Mouse (Mus musculus) stomach, postnatal 0 days (tissue): ENCODE measurements around the gene Gm10226. TPM values are rescaled to one million over a fixed set of nuclear protein-coding genes. Genes with fewer than 3 reads are reported as not detected.
"Not testable (repeated sequence)": the region's sequence is repeated elsewhere in the genome, so short reads cannot be mapped to it uniquely, and the experiment has no call there.

Experiments
- ATAC-seq: fragments of 200-750 bp; cut with Nextera tagmentation; 2 replicates; pipeline ENCODE4 v1.8.0; 2017; ENCODE audit not compliant: low FRiP score, low TSS enrichment
- DNase-seq: peaks from one replicate; pipeline ENCODE4 v3.0.0-alpha.2; 2016; ENCODE audit warnings: low spot score
- H3K27ac ChIP-seq: fragments of 300-500 bp; sonication (generic); replicated peaks from 2 replicates; pipeline ENCODE4 v1.5.1; 2014; ENCODE audit warnings: mild to moderate bottlenecking, control low read depth
- H3K27me3 ChIP-seq: fragments of 300-500 bp; sonication (generic); 2 replicates; pipeline ENCODE4 v1.6.1; 2014; ENCODE audit warnings: low read length; ENCODE audit not compliant: control insufficient read depth, insufficient read depth
- H3K36me3 ChIP-seq: fragments of 300-500 bp; sonication (generic); 2 replicates; pipeline ENCODE4 v1.6.1; 2014; ENCODE audit warnings: low read length, mixed read lengths; ENCODE audit not compliant: control insufficient read depth, insufficient read depth
- H3K4me1 ChIP-seq: fragments of 300-500 bp; sonication (generic); replicated peaks from 2 replicates; pipeline ENCODE4 v1.6.1; 2014; ENCODE audit warnings: antibody characterized with exemption; ENCODE audit not compliant: control insufficient read depth, insufficient read depth
- H3K4me2 ChIP-seq: fragments of 300-500 bp; sonication (generic); replicated peaks from 2 replicates; pipeline ENCODE4 v1.6.1; 2014; ENCODE audit warnings: low read depth, mild to moderate bottlenecking, control low read depth, moderate library complexity
- H3K4me3 ChIP-seq: fragments of 300-500 bp; sonication (generic); 2 replicates; pipeline ENCODE4 v1.5.1; 2014; ENCODE audit warnings: low read depth, low read length, control low read depth
- H3K9ac ChIP-seq: fragments of 300-500 bp; sonication (generic); 2 replicates; pipeline ENCODE4 v1.6.1; 2014; ENCODE audit warnings: mild to moderate bottlenecking, low read length, control low read depth, mixed read lengths
- H3K9me3 ChIP-seq: fragments of 300-500 bp; sonication (generic); 2 replicates; pipeline ENCODE4 v1.6.1; 2016; ENCODE audit warnings: low read length; ENCODE audit not compliant: control insufficient read depth
- CTCF ChIP-seq: IDR thresholded peaks from 2 replicates; pipeline ENCODE4 v1.5.1; 2016; ENCODE audit warnings: antibody characterized with exemption, low read depth, mild to moderate bottlenecking, moderate library complexity
- EP300 ChIP-seq: optimal IDR thresholded peaks from 2 replicates; pipeline ENCODE3; 2016; ENCODE audit warnings: antibody characterized with exemption
- WGBS: fragments of 180-500 bp; shearing (Covaris S2); extraction: QIAGEN DNeasy Blood & Tissue Kit; methylation state at CpG from one replicate; pipeline ENCODE4 v1.1.7; 2014; 5-methylcytosine and 5-hydroxymethylcytosine counted together
- polyA plus RNA-seq: library from polyadenylated mRNA; unstranded; fragments of >200 nt; fragmentation: Nextera tagmentation; extraction: Ambion mirVana; gene quantifications from 2 replicates; pipeline ENCODE4 v1.2.1, GENCODE M21; 2015

Gm10226 gene
- polyA plus RNA-seq, result 3.4 and 3.7 TPM in 2 replicates

GRCm38 (mm10) chr17:21691560-21691959 is at the start of gene Gm10226:
Gene Gm10226, plus strand, starts transcription at chr17:21691860.
- TF ChIP-seq EP300 (no peak), CTCF (no peak)
- Histone ChIP-seq H3K4me3 (no peak within 1 kb of the TSS), H3K4me1 (no peaks in the 10 kb centered on the region), H3K27ac (no peak within 1 kb of the TSS), H3K4me2 (no peak within 1 kb of the TSS), H3K9ac (no peak within 1 kb of the TSS), H3K9me3 (no peaks in the 10 kb centered on the region), H3K36me3 (no peaks in the 10 kb centered on the region), H3K27me3 (no peaks in the 10 kb centered on the region)
- WGBS, result 87% methylated on average over 3 of the region's 3 CpGs
- ATAC-seq (no peak), DNase-seq (no peak)

DNA sequence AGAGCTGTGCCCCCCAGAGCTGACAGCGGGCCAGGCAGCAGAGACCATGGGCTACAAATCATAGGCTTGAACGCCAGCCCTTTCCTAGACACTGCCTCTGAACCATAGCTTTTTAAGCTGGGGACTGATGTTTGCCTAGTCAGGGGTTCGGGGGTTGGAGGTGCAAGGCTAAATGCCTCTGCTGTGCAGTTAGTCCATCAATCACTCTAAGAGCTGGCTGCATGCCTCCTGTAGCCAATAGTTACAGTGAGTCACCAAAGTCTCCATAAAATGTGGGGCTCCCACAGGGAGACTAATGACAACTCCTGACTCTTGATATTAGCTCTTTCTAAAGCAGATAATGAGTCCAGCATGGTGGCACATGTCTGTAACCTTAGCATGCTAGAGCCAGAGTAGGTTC is 42.9 kb upstream of the Gm10226 start:
- no peaks in the 10 kb centered on the region for H3K36me3 ChIP-seq
- H3K9ac ChIP-seq, result no peak overlapping the region
- no peaks in the 10 kb centered on the region for H3K4me1 ChIP-seq
- no peak for TF ChIP-seq CTCF
- TF ChIP-seq EP300, result no peak
- ATAC-seq (no peak), DNase-seq (no peak)
- no peak overlapping the region for H3K27ac ChIP-seq
- no peak overlapping the region for H3K4me3 ChIP-seq
- 33% methylated on average over 3 of the region's 3 CpGs for WGBS
- H3K9me3 ChIP-seq, result no peaks in the 10 kb centered on the region
- H3K27me3 ChIP-seq, result no peaks in the 10 kb centered on the region
- no peak overlapping the region for H3K4me2 ChIP-seq

DNA sequence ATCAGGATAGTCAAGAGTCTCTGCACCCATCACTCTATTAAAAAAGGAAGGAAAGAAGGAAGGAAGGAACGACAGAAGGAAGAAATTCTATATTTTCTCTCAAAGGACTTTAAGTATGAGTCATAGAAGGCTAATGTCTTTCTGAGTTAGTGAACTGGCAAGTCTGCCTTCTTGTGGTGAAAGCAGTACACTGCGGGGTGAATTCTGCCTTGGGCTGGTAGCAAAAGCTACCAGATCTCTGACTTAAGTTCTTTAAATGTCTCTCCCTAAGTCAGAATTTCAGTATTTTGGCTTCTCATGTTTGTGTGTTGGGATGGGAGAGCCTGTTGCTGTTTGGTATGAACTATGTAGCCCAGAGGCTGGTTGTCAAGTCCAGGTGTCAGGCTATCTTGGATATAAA is 41.7 kb upstream of the Gm10226 start:
- H3K9me3 ChIP-seq, result no peaks in the 10 kb centered on the region
- TF ChIP-seq EP300, result no peak
- TF ChIP-seq CTCF, result peak; percentile 74
- H3K27ac ChIP-seq, result peak overlapping the region; percentile 86
- DNase-seq, result peak; percentile 48
- H3K4me1 ChIP-seq, result no peaks in the 10 kb centered on the region
- H3K27me3 ChIP-seq, result no peaks in the 10 kb centered on the region
- H3K4me3 ChIP-seq, result peak overlapping the region; percentile 42
- H3K36me3 ChIP-seq, result no peaks in the 10 kb centered on the region
- 0 out of 2 replicates have a peak overlapping the region, but pooled peaks have one; percentile 38 for H3K9ac ChIP-seq
- WGBS, result 25% methylated on average over 2 of the region's 2 CpGs
- H3K4me2 ChIP-seq, result peak overlapping the region; percentile 32
- peak; percentile 77 for ATAC-seq

DNA sequence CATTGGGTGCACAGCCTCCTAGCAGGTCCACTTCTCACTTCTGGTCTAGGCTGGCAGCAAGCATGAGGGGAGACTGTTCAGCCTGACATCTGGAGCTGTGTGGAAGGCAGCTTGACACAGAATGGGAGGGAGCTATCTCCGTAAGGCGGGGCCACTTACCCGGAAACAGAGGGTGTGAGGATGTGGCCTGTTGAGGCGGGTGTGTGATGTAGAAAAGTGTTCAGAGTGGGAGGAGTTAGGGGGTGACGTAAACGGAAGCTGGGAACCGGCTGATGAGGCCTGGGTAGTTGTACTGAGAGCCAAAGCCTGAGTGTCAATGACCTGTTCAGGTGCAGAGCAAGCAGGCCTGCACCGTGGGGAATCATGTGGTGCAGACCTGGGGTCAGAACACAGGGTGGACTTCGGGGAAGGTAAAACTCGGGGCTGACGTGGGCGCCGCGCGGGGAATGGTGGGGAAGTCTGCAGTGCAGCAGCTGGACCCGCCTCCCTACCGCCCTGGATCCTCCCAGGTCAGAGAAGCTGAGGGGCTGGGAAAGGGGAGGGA is 41.2 kb upstream of the Gm10226 start, which contains the start of gene Zfp983:
Gene Zfp983 (plus strand): TSS at position 261 of the 544 bp plus-strand sequence.
- WGBS, result 2% methylated on average over 17 of the region's 17 CpGs
- Histone ChIP-seq H3K4me3 (peak within 1 kb of the TSS; percentile 42), H3K9ac (peak within 1 kb of the TSS; percentile 50; the same call in 1 of the 2 replicates), H3K27ac (peak within 1 kb of the TSS; percentile 86), H3K4me2 (peak within 1 kb of the TSS; percentile 32)
- not testable (repeated sequence) for H3K27me3 ChIP-seq, H3K9me3 ChIP-seq, H3K4me1 ChIP-seq, H3K36me3 ChIP-seq
- peak; percentile 100 for ATAC-seq
- peak; percentile 87 for DNase-seq

DNA sequence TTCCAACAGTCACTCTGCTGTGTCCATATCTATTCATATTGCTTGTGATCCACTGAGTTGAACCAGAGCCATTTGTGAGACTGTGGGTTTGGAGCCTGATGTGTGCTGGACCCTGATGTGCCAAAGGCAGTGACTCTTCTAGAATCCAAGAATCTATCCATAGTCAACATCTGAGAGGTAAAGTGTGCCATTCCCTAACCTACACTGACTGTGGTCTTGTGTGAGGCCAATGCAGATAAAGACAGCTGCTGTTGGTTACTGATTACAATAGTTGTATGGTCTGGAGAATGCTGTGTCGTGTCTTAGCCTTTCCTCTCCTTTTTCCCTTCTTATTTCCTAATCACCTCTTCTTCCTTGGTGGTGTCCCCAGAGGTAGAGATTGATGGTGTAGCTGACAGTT is 12.8 kb upstream of the Gm10226 start:
- not testable (repeated sequence) for H3K27ac ChIP-seq, H3K4me2 ChIP-seq, H3K9ac ChIP-seq, DNase-seq, H3K27me3 ChIP-seq, H3K4me1 ChIP-seq, H3K36me3 ChIP-seq, H3K9me3 ChIP-seq, ATAC-seq, H3K4me3 ChIP-seq
- WGBS, result 15% methylated on average over 1 of the region's 1 CpGs

- Histone ChIP-seq H3K36me3 (no peaks in the 10 kb centered on the region), H3K4me1 (no peaks in the 10 kb centered on the region), H3K9ac (peak overlapping the region; percentile 47), H3K27ac (peak overlapping the region; percentile 82), H3K4me2 (peak overlapping the region; percentile 62), H3K27me3 (no peaks in the 10 kb centered on the region), H3K9me3 (no peaks in the 10 kb centered on the region), H3K4me3 (peak overlapping the region; percentile 44)
- DNase-seq (peak; percentile 87), ATAC-seq (peak; percentile 100)
- TF ChIP-seq CTCF (peak; percentile 81), EP300 (no peak)
- 3% methylated on average over 9 of the region's 9 CpGs for WGBS
These were observed 12.2 kb upstream of the Gm10226 start for GRCm38 (mm10) chr17:21679273-21680018.

DNA sequence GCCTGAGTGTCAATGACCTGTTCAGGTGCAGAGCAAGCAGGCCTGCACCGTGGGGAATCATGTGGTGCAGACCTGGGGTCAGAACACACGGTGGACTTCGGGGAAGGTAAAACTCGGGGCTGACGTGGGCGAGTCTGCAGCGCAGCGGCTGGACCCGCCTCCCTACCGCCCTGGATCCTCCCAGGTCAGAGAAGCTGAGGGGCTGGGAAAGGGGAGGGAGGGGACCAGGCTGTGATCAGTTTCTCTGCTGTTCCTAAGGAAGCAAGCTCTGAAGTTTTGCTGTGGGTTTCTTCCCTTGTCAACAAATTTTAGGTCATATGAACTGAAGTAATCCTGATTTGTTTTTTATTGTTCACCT is 11.7 kb upstream of the Gm10226 start:
- Histone ChIP-seq H3K9ac (peak overlapping the region; percentile 31; the same call in 1 of the 2 replicates), H3K27ac (peak overlapping the region; percentile 82), H3K4me2 (peak overlapping the region; percentile 62), H3K4me3 (peak overlapping the region; percentile 44)
- DNase-seq, ATAC-seq, H3K4me1 ChIP-seq, H3K36me3 ChIP-seq, H3K9me3 ChIP-seq, H3K27me3 ChIP-seq: not testable (repeated sequence)
- under 1% methylated on average over 10 of the region's 10 CpGs for WGBS
